Mouse (Mus musculus): Measurements from ENCODE around the gene Syne2.

DNA sequence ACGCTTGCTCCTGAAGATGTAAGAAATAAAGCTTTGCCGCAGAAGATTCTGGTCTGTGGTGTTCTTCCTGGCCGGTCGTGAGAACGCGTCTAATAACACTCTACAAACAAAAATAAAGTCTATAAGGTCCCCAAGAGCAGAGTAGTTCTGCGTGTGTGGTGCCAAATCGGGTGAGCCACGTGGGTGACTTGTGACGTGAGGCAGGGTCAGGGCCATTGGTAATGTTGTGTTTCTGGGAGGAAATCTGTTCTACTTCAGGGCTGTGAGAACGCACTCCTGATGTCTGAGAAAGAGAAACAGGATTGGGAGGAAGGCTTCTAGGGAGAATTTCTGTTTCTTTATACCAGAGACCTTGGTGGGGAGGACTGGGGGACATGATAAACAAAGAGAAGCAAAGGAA lies 42.0 kb downstream of the Syne2 start:
- TF ChIP-seq CTCF (conservative IDR thresholded peaks at IDR 0.05; ENCODE audit: low read length), result no peak
- no peak for TF ChIP-seq NANOG (IDR thresholded peaks at IDR 0.05; ENCODE audit: borderline replicate concordance, low read length)

Data from E14TG2a.4 (cell line).